Mouse (Mus musculus): Measurements from ENCODE around the gene Kctd12b. TPM values are rescaled to one million over a fixed set of nuclear protein-coding genes. Genes with fewer than 3 reads are reported as not detected.

Kctd12b gene
- 3.9 and 4.7 TPM in 2 replicates for polyA plus RNA-seq (2014; fragmentation: Nextera tagmentation; extraction: Ambion mirVana)

DNA sequence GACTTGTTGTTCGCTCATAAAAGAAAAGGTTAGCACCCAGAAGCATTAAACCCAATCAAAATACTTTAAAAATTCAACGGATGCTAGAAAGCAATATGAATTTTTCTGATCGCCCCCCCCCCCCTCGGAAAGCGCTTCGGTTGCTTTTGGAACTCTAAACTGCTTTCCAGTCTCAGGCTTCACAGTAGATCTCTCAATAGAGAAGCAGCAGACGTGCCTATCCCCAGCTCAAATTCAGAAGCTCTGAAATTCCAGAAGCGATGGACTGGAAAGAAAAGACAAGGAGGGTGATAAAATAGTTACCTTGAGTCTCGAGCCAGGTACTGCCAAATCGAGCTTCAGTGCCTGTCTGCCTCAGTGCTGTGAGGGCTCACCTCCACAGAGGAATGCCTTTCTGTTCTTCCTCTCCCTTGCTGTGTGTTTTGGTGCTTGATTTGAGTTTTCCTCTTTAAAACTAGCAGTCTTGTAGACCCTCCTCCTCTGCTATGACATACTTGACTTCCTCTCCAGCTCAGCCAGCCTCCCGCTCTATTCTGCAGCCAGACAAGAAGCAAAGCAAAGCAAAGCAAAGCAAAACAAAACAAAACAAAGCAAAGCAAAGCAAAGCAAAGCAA, at the start of gene Kctd12b:
Kctd12b (minus strand) TSS at position 610 of the 614 bp plus-strand sequence.
- DNase-seq (ENCODE audit: low spot score) (peak; percentile 20), ATAC-seq (ENCODE audit: low FRiP score) (no peak)
- Histone ChIP-seq H3K4me1 (replicated peaks; ENCODE audit: control insufficient read depth, insufficient read depth, low read length) (no peaks in the 10 kb centered on the region), H3K4me2 (replicated peaks; ENCODE audit: low read depth, low read length) (peak within 1 kb of the TSS; percentile 11; the same call in 1 of the 2 replicates), H3K36me3 (ENCODE audit: control insufficient read depth, insufficient read depth, low read length) (no peaks in the 10 kb centered on the region), H3K4me3 (ENCODE audit: low read depth, low read length) (peak within 1 kb of the TSS; percentile 13), H3K27me3 (ENCODE audit: control insufficient read depth, insufficient read depth, low read length) (no peaks in the 10 kb centered on the region), H3K27ac (ENCODE audit: low read depth, low read length) (no peak within 1 kb of the TSS), H3K9ac (ENCODE audit: low read depth, low read length) (no peak within 1 kb of the TSS), H3K9me3 (ENCODE audit: control insufficient read depth, low read length) (no peaks in the 10 kb centered on the region)
- 19% methylated on average over 11 of the region's 11 CpGs for WGBS

DNA sequence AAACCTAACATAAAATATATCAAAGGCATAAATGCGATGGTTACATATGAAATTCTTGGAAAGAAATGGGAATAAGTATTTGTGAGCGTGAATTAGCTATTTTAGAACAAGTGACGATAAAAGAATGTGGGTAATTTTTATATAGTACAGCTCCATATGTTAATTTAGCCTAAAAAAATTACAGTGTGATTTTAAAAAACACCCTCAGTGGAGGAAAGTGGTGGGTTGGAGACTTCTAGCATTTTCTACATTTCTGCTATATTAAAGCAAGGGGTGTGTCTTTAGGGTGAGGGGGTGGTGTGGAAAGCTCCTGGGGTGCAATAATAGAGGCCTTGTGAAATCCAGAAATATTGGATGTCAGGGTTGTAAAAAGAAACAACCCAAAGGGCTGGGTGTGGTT, 46.3 kb upstream of the Kctd12b start:
- Histone ChIP-seq H3K4me1 (replicated peaks; ENCODE audit: control insufficient read depth, insufficient read depth, low read length) (no peaks in the 10 kb centered on the region), H3K4me3 (ENCODE audit: low read depth, low read length) (no peak overlapping the region), H3K36me3 (ENCODE audit: control insufficient read depth, insufficient read depth, low read length) (no peaks in the 10 kb centered on the region), H3K9me3 (ENCODE audit: control insufficient read depth, low read length) (no peaks in the 10 kb centered on the region), H3K27ac (ENCODE audit: low read depth, low read length) (no peak overlapping the region), H3K9ac (ENCODE audit: low read depth, low read length) (no peak overlapping the region), H3K27me3 (ENCODE audit: control insufficient read depth, insufficient read depth, low read length) (no peaks in the 10 kb centered on the region), H3K4me2 (replicated peaks; ENCODE audit: low read depth, low read length) (no peak overlapping the region)
- DNase-seq (ENCODE audit: low spot score) (no peak), ATAC-seq (ENCODE audit: low FRiP score) (no peak)
- WGBS = 88% methylated on average over 3 of the region's 3 CpGs

DNA sequence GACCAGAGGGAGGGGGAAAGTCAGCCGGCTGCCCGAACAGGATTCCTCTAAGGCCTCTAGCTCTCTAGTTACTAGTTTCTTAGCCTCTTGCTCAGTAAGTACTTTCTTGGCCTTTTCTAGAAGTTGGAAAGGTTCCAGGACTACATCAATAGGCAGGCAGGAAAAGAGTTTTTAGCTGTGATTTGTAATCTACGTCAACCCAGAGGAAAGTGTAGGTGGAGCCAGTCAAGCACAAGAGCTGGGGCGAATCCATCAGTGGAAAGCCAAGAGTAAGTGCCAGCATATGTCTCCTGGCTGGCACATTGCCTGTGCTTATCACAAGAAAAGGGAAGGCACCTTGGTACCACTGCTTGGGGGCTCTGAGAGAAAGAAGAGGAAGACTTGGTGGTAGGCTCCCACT, 39.5 kb upstream of the Kctd12b start:
- H3K4me3 ChIP-seq (ENCODE audit: low read depth, low read length) = no peak overlapping the region
- H3K27ac ChIP-seq (ENCODE audit: low read depth, low read length) = no peak overlapping the region
- no peaks in the 10 kb centered on the region for H3K9me3 ChIP-seq (ENCODE audit: control insufficient read depth, low read length)
- 88% methylated on average over 4 of the region's 4 CpGs for WGBS
- DNase-seq (ENCODE audit: low spot score) (no peak), ATAC-seq (ENCODE audit: low FRiP score) (no peak)
- H3K27me3 ChIP-seq (ENCODE audit: control insufficient read depth, insufficient read depth, low read length) = no peaks in the 10 kb centered on the region
- H3K9ac ChIP-seq (ENCODE audit: low read depth, low read length) = no peak overlapping the region
- H3K4me2 ChIP-seq (replicated peaks; ENCODE audit: low read depth, low read length) = no peak overlapping the region
- H3K36me3 ChIP-seq (ENCODE audit: control insufficient read depth, insufficient read depth, low read length) = no peaks in the 10 kb centered on the region
- no peaks in the 10 kb centered on the region for H3K4me1 ChIP-seq (replicated peaks; ENCODE audit: control insufficient read depth, insufficient read depth, low read length)

DNA sequence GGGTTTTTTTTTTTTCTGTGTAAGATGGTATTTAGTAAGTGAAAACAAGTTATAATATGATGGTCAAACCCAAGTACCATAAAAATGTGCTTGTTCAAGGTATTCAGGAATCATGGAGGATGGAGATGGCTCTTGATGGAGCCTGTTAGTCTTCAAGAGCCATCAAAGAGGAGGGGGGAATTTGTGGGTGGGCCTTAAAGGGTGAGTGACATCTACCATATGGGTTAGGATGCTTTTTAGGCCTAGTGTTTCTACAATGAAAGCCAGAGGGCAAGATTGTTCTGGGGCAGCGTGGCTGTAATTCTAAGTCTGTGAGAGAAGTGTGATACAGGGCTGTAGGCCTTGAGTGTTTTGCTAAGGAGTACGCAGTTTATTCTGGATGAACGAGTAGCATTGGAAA, 28.2 kb upstream of the Kctd12b start:
- 28% methylated on average over 3 of the region's 3 CpGs for WGBS
- 0 out of 2 replicates have a peak, but pooled peaks have one; percentile 48 for ATAC-seq (ENCODE audit: low FRiP score)
- no peak overlapping the region for H3K27ac ChIP-seq (ENCODE audit: low read depth, low read length)
- H3K9me3 ChIP-seq (ENCODE audit: control insufficient read depth, low read length) = no peaks in the 10 kb centered on the region
- peak overlapping the region; percentile 39 for H3K4me2 ChIP-seq (replicated peaks; ENCODE audit: low read depth, low read length)
- no peaks in the 10 kb centered on the region for H3K4me1 ChIP-seq (replicated peaks; ENCODE audit: control insufficient read depth, insufficient read depth, low read length)
- peak; percentile 46 for DNase-seq (ENCODE audit: low spot score)
- no peaks in the 10 kb centered on the region for H3K27me3 ChIP-seq (ENCODE audit: control insufficient read depth, insufficient read depth, low read length)
- H3K4me3 ChIP-seq (ENCODE audit: low read depth, low read length) = peak overlapping the region; percentile 42
- no peak overlapping the region for H3K9ac ChIP-seq (ENCODE audit: low read depth, low read length)
- H3K36me3 ChIP-seq (ENCODE audit: control insufficient read depth, insufficient read depth, low read length) = no peaks in the 10 kb centered on the region

DNA sequence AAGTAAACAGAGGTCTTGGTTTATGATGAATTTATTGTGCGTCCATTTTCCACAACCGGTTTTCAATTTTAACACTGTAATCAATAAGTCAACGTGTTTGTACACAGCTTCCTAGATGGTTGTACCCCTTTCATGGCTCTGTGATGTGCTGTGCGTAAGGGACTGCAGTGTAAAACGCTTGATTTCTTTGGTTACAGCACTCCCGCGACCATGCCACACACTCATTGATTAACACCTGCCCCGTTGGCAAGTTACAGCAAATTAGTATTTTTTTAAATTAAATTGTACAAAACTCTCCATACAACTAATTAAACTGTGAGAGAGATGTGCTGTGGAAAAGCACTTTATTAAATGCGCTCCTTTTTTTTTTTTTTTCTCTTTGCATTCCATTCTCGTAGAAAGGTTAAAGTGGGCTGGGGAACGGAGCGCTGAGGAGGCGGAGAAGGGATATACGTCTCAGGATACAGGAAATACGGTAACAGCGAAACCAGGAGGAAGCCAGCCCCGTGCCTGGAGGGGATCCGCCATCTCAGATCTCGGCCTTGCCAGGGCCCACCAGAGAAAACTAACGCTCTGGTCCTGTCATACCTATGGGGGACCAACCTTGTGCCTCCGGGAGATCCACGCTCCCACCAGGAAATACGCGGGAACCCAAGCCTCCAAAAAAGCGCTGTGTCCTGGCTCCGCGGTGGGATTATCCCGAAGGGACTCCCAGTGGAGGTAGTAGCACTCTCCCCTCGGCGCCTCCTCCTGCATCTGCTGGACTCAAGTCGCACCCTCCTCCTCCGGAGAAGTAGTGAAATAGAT, 27.1 kb upstream of the Kctd12b start, which contains the start of gene Nbdy:
Nbdy (plus strand) TSS at position 481 of the 807 bp plus-strand sequence.
- no peaks in the 10 kb centered on the region for H3K4me1 ChIP-seq (replicated peaks; ENCODE audit: control insufficient read depth, insufficient read depth, low read length)
- 9% methylated on average over 32 of the region's 32 CpGs for WGBS
- H3K9ac ChIP-seq (ENCODE audit: low read depth, low read length) = peak within 1 kb of the TSS; percentile 64
- peak within 1 kb of the TSS; percentile 42 for H3K4me3 ChIP-seq (ENCODE audit: low read depth, low read length)
- peak within 1 kb of the TSS; percentile 39 for H3K4me2 ChIP-seq (replicated peaks; ENCODE audit: low read depth, low read length)
- no peaks in the 10 kb centered on the region for H3K27me3 ChIP-seq (ENCODE audit: control insufficient read depth, insufficient read depth, low read length)
- H3K27ac ChIP-seq (ENCODE audit: low read depth, low read length) = peak within 1 kb of the TSS; percentile 32; the same call in 1 of the 2 replicates
- no peaks in the 10 kb centered on the region for H3K9me3 ChIP-seq (ENCODE audit: control insufficient read depth, low read length)
- ATAC-seq (ENCODE audit: low FRiP score) (peak; percentile 92), DNase-seq (ENCODE audit: low spot score) (peak; percentile 64)
- H3K36me3 ChIP-seq (ENCODE audit: control insufficient read depth, insufficient read depth, low read length) = no peaks in the 10 kb centered on the region

DNA sequence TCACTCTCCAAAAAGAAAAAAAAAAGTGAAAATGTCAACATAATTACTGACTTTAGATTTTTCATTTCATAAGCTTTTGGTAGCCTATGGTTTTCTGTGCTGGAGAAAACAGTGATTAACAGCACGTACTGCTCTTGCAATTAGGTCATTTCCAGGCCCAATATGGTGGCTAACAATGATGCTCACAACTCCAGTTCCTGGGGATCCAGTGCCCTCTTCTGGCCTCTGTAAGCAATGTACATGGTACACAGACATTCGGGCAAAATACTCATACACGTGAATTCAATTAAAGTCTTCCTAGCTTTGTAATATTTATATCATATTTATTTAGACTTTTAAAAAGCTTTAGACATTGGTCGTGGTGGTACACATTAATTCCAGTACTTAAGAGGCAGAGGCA, 23.4 kb upstream of the Kctd12b start:
- Histone ChIP-seq H3K9ac (ENCODE audit: low read depth, low read length) (no peak overlapping the region), H3K27me3 (ENCODE audit: control insufficient read depth, insufficient read depth, low read length) (no peaks in the 10 kb centered on the region), H3K4me3 (ENCODE audit: low read depth, low read length) (no peak overlapping the region), H3K27ac (ENCODE audit: low read depth, low read length) (no peak overlapping the region), H3K36me3 (ENCODE audit: control insufficient read depth, insufficient read depth, low read length) (no peaks in the 10 kb centered on the region), H3K9me3 (ENCODE audit: control insufficient read depth, low read length) (no peaks in the 10 kb centered on the region), H3K4me2 (replicated peaks; ENCODE audit: low read depth, low read length) (no peak overlapping the region), H3K4me1 (replicated peaks; ENCODE audit: control insufficient read depth, insufficient read depth, low read length) (no peaks in the 10 kb centered on the region)
- no peak for ATAC-seq (ENCODE audit: low FRiP score)
- 32% methylated on average over 4 of the region's 4 CpGs for WGBS
- peak; percentile 26 for DNase-seq (ENCODE audit: low spot score)

DNA sequence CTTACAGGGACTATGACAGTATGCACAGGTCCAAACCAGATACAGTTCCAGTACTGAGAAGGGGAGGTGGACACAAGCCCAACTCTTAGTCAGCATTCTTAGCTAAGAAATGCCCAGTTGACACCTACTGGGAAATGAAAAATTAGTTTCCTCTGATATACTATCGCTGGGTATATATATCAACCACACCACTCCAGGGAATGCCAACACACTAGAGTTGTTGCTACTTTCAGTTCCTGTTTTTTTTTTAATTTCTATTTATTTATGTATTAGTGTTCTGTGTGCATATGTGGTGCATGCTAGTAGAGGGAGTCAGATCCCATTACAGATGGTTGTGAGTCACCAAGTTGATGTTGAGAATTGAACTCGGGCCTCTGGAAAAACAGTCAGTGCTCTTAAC, 20.5 kb upstream of the Kctd12b start:
- WGBS = 83% methylated on average over 2 of the region's 2 CpGs
- Histone ChIP-seq H3K9me3 (ENCODE audit: control insufficient read depth, low read length) (no peaks in the 10 kb centered on the region), H3K27ac (ENCODE audit: low read depth, low read length) (no peak overlapping the region), H3K27me3 (ENCODE audit: control insufficient read depth, insufficient read depth, low read length) (no peaks in the 10 kb centered on the region), H3K4me3 (ENCODE audit: low read depth, low read length) (no peak overlapping the region), H3K4me1 (replicated peaks; ENCODE audit: control insufficient read depth, insufficient read depth, low read length) (no peaks in the 10 kb centered on the region), H3K4me2 (replicated peaks; ENCODE audit: low read depth, low read length) (no peak overlapping the region), H3K36me3 (ENCODE audit: control insufficient read depth, insufficient read depth, low read length) (no peaks in the 10 kb centered on the region), H3K9ac (ENCODE audit: low read depth, low read length) (no peak overlapping the region)
- DNase-seq (ENCODE audit: low spot score) (no peak), ATAC-seq (ENCODE audit: low FRiP score) (no peak)

DNA sequence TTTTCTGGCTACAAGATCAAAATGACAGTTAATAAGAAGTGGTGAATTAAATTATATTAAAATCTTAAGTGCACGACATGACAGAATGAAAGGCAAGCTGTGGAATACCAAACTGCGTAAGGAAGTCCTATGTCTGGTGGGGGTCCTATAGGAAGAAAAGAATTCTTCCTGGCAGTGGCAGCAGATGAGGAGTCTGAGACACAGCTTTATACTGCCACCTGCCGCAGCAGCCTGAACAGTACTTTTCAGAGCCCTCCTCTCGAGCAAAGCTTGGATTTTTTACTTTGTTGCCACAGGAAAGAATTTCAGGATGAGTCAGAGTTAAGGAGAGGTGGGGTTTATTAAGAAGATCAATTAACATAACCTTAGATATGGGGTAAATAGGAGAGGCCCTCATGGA, 11.5 kb upstream of the Kctd12b start:
- Histone ChIP-seq H3K36me3 (ENCODE audit: control insufficient read depth, insufficient read depth, low read length) (no peaks in the 10 kb centered on the region), H3K4me1 (replicated peaks; ENCODE audit: control insufficient read depth, insufficient read depth, low read length) (no peaks in the 10 kb centered on the region), H3K27ac (ENCODE audit: low read depth, low read length) (no peak overlapping the region), H3K9ac (ENCODE audit: low read depth, low read length) (no peak overlapping the region), H3K27me3 (ENCODE audit: control insufficient read depth, insufficient read depth, low read length) (no peaks in the 10 kb centered on the region), H3K4me2 (replicated peaks; ENCODE audit: low read depth, low read length) (no peak overlapping the region), H3K9me3 (ENCODE audit: control insufficient read depth, low read length) (no peaks in the 10 kb centered on the region), H3K4me3 (ENCODE audit: low read depth, low read length) (no peak overlapping the region)
- DNase-seq (ENCODE audit: low spot score) (peak; percentile 14), ATAC-seq (ENCODE audit: low FRiP score) (no peak)
- WGBS = 30% methylated on average over 4 of the region's 4 CpGs

DNA sequence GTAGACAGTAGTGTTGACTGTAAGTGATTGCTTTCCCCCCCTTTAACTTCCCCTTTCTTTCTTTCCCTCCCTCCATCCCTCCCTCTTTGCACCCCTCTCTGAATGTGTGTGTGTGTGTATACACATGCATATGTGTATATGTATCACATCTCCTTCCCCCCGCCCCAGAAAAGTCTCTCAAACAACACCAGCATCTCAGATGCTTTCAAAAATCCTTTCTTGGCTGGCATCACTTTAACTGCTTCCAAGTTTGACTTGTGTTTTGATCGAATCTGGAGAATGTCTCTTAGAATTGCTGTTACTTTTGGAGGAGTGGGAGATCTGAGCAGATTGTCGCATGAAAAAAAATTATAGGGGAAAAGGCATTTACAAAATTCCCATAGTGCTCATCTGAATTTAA, 4.3 kb upstream of the Kctd12b start:
- no peak overlapping the region for H3K27ac ChIP-seq (ENCODE audit: low read depth, low read length)
- no peaks in the 10 kb centered on the region for H3K27me3 ChIP-seq (ENCODE audit: control insufficient read depth, insufficient read depth, low read length)
- WGBS = 87% methylated on average over 3 of the region's 3 CpGs
- no peak overlapping the region for H3K9ac ChIP-seq (ENCODE audit: low read depth, low read length)
- H3K9me3 ChIP-seq (ENCODE audit: control insufficient read depth, low read length) = no peaks in the 10 kb centered on the region
- no peak overlapping the region for H3K4me2 ChIP-seq (replicated peaks; ENCODE audit: low read depth, low read length)
- DNase-seq (ENCODE audit: low spot score) (no peak), ATAC-seq (ENCODE audit: low FRiP score) (no peak)
- H3K4me3 ChIP-seq (ENCODE audit: low read depth, low read length) = no peak overlapping the region
- no peaks in the 10 kb centered on the region for H3K36me3 ChIP-seq (ENCODE audit: control insufficient read depth, insufficient read depth, low read length)
- H3K4me1 ChIP-seq (replicated peaks; ENCODE audit: control insufficient read depth, insufficient read depth, low read length) = no peaks in the 10 kb centered on the region

Data from hindbrain, embryonic 11.5 days (tissue).